Mouse (Mus musculus) liver, postnatal 0 days (tissue): ENCODE results near the gene Rnf187.

Experiments used
- CTCF ChIP-seq: sonication (generic); IDR thresholded peaks from 2 replicates; pipeline ENCODE4 v1.5.1; 2016; ENCODE audit warnings: antibody characterized with exemption, low read depth
- EP300 ChIP-seq: IDR thresholded peaks from 2 replicates; pipeline ENCODE4 v1.6.1; 2016; ENCODE audit warnings: antibody characterized with exemption, low read depth, mild to moderate bottlenecking

GRCm38 (mm10) chr11:58965001-58965760 is 26.5 kb upstream of the Rnf187 start:
- TF ChIP-seq CTCF: no peak
- TF ChIP-seq EP300: no peak
